Mouse (Mus musculus): Measurements from ENCODE around the gene Sfxn2.

The Sfxn2 gene

GRCm38 (mm10) chr19:46572951-46573937, at the start of gene Sfxn2, which contains the start of gene Arl3:
Sfxn2 (plus strand) TSS chr19:46573365.
Arl3 (minus strand) TSS chr19:46573198.
- peak; percentile 96 for DNase-seq (ENCODE audit: low read depth, low spot score)

- DNase-seq (ENCODE audit: low read depth, low spot score): no peak
Observed at GRCm38 (mm10) chr19:46523480-46524151, 49.5 kb upstream of the Sfxn2 start.

DNA sequence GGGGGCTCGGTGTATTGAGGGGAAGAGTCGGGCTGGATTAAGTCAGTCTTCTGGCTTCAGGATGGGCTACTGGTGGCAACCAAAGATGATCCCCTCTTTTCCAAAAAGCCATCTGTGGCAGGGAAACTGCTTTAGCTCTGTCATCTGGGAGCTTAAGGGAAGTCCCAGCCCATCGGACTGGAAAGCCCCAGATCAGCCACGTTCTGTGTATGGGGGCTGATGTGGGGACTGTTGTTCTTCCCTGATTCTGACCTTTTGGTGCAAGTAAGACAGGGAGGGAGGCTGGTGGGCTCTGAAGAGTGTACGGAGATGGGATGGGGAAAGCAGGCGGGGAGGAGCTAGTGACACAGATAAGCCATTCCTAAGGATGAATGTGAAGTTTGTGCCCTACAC, 49.0 kb upstream of the Sfxn2 start:
- no peak for DNase-seq (ENCODE audit: low read depth, low spot score)

DNA sequence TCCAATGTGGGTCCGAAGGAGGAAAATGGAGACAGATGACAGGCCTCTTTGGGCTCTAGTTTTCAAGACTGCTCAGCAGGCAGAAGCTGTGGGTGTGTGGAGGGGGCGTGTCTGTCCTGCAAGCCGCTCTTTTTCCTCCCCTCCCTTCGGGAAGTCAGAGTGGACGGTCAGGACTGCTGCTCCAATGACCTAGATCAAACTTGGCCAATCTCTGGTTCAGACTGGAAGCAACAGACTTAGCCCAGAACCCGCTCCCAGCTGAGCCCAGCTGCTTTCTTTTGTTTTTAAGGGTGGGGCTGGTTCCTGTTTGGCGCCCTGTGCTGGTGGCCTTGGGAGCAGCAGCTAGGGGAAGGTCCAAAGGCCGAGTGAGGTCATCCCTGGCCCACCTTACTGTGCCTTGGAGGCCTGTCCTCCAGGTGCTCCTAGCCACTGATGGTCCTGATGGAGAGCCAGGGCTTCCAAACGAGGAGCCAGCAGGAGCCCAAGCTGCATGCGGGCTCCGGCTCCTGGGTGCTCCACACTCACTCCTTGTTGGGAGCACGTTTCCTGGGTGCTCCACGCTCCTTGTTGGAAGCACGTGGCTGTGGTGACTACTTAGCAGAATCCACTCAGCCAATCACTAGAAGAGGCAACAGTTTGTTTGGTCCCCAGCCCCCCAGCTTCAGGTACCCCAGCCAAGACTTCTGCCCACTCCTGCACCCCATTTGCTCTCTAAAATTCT, 48.4 kb upstream of the Sfxn2 start:
- no peak for DNase-seq (ENCODE audit: low read depth, low spot score)

DNA sequence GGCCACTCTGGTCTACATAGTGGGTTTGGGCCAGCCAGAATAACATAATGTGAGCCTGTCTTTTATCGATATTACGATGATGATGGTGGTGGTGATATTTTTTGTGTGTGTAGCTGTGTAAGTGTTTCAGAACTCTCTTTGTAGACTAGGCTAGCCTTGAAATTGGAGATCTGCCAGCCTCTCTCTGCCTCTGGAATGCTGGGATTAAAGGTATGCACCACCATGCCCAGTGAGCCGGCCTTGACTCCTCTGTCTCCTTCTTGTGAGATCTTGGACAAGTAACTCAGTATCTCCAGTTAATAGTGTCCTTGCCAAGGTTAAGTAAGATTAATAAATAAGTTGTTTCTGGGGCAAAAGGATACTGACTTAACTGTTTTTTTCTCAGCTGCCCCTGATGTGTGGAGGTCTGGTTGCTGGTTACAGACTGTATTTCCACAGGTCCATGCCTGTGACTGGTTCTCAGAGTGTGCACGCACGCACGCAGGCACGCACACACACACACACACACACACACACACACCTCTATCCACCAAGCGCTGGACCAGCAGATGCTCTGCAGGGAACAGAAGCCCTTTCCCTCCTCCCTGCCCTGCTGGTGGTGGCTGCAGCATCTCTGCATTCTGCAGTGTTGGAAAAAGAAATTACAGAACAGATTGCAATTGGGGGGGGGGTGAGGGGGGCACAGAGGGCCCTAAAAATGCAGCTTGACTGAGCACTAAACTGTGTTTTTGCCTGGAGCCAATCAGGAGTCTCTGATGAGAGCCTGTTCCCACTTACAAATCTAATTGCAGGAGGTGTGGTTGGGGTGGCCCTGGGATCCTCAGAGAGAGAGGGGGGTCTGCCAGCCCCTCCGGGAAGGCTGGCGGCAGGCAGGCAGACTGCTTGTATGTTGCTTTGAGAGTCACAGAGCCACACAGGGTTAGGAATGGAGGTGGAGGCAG, 47.2 kb upstream of the Sfxn2 start:
- no peak for DNase-seq (ENCODE audit: low read depth, low spot score)

- no peak for DNase-seq (ENCODE audit: low read depth, low spot score)
Observed at GRCm38 (mm10) chr19:46527632-46528528, 45.3 kb upstream of the Sfxn2 start.

GRCm38 (mm10) chr19:46528529-46529213, 44.5 kb upstream of the Sfxn2 start:
- DNase-seq (ENCODE audit: low read depth, low spot score): no peak

DNA sequence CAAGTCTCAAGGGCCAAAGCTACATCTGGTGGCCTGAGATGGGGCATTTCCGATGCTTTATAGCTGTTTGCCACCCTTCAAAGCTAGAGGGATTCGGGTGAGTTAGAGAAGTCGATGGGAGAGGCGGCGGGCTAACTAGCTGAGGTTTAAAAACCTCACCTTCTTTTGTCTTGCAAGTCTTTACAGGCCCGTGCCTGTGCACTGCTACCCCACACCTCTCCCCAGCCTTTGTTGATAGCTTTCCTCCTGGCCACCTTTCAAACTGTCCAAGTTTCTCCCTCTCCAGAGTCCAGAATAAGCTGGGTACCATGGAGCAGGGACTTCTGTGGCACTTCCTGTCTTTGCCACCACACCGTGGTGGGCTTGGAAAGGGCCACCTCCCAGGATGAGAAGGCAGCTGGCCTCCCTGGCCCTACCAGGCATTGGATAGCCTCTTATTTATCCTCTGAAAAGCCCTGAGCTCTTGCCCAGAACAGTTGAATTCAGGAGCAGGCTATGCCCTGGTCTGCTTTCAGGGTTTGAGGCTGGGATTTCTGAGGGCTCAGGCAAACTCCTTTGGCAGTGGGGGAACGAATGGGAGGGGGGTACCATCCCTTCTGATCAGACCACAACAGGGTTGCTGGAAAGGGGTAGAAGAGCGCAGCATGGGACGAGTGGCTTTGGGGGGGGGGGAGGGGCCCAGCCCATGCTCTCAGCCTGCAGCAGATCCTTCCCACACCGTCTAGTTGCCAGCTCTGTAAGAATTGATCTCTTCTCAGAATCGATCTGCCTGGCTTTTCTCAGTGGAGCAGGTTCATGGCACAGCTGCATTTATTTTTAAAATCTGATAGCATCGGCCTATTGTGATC, 43.3 kb upstream of the Sfxn2 start:
- no peak for DNase-seq (ENCODE audit: low read depth, low spot score)

DNA sequence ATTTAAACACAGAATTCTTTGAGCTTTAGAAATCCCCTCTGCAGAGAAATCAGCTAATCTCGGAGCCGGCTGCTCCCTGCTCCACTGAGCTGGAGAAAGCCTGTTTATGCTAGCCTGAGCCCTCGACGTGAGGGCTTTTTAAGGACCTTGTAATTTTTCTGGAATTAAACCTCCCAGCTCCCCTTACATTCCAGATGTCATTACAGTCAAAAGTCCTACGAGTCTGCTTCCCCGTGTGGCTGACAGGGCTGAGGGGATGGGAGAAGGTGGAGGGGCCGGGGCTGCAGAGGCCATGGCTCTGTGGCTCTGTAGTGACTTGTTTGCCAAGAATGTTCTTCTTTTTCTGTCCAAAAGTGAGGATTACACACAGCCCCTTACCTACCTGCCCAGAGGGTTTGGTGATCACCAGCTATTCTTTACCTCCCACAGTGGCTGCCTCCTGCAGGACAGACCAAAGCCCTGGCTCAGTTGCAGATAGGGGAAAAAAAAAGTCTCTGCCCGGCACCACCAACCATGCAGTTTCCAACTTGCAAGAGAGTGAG, 42.6 kb upstream of the Sfxn2 start:
- no peak for DNase-seq (ENCODE audit: low read depth, low spot score)

DNA sequence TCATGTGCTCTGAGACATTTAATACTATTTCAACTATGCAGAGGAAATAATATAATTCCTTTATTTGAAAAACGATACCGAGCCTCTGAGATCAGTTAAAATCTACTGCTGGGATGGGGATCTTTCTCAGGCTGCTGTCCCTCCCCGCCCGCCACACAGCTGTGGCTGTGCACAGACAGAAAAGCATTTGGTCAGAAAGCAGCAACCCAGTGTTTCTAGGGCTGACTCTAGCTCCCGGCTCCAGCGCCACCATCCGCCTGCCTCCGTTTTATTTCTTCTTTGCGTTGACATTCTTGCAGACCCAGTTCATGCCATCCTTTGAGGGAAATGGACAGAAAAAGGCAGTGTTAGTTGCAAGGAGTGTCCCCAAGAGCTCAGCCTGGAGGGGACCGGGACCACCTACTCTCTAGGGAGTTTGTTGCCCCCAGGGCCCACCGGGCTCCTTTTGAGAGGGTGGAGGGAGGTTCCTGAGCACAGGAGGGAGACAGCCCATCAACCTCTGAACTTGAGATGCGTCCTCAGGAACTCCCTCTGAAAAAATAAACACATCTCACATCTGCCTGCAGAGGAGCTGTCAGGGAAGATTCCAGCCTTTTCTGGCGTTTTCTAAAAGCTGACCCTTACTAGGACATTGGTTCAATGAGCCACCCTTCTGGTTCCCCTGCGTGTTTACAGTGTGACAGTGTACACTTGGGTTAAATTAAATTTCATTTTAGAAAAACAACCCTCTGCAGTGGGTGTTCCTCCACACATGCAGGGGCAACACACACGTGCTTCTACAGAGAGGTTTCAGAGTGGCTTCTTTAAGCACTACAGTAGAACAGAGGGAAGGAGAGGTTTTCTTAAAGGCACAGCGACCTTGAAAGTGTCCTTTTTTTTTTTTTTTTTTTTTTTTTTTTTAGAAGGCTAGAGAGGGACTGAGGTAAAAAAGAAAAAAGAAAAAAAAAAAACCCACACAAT, 41.8 kb upstream of the Sfxn2 start:
- DNase-seq (ENCODE audit: low read depth, low spot score): no peak

- no peak for DNase-seq (ENCODE audit: low read depth, low spot score)
Observed at GRCm38 (mm10) chr19:46532031-46532688, 41.0 kb upstream of the Sfxn2 start.

- no peak for DNase-seq (ENCODE audit: low read depth, low spot score)
Observed at GRCm38 (mm10) chr19:46533066-46533465, 40.1 kb upstream of the Sfxn2 start.

- no peak for DNase-seq (ENCODE audit: low read depth, low spot score)
Observed at GRCm38 (mm10) chr19:46533525-46533924, 39.6 kb upstream of the Sfxn2 start.

GRCm38 (mm10) chr19:46534542-46535098, 38.5 kb upstream of the Sfxn2 start:
- no peak for DNase-seq (ENCODE audit: low read depth, low spot score)

- DNase-seq (ENCODE audit: low read depth, low spot score): no peak
Observed at GRCm38 (mm10) chr19:46537357-46537756, 35.8 kb upstream of the Sfxn2 start.

DNA sequence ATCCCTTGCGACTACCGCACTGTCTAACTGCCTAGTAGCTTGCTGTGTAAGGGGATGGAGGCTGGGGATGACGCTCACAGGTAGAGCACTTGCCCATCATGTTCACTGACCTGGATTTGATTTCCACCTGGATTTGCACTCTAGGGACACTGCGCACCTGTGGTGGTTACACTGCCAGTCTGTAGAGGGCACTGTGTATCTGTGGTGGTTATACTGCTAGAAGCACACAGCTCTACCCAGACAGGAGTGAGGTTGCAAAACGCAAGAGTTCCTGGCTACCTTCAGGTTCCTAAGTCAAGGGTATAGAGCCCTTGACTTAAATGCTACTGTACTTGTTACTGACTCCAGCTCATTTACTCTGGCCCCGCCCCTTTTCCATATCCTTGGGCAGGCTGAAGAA, 35.0 kb upstream of the Sfxn2 start:
- no peak for DNase-seq (ENCODE audit: low read depth, low spot score)
